ENCODE assay signal across 28 mouse cellular contexts in genomic region chr7:75971706-75972105, GRCm38 (mm10).
"Had no signal": no experiment of that assay in that cellular context is flagged by ENCODE, and none has a peak within 500 bp of the region (broad histone marks: within the 10 kb centered on the region; RNA-seq: fewer than 3 reads in every experiment).

No protein-coding gene starts in this region.

- H3K27me3 ChIP-seq: heart, embryonic 12.5 days; heart, embryonic 13.5 days; heart, embryonic 15.5 days; hindbrain, embryonic 12.5 days; hindbrain, embryonic 13.5 days; hindbrain, embryonic 15.5 days; intestine, embryonic 15.5 days; kidney, embryonic 15.5 days had no signal

- H3K4me3 ChIP-seq: heart, embryonic 12.5 days; heart, embryonic 13.5 days; heart, embryonic 15.5 days; hindbrain, embryonic 10.5 days; hindbrain, embryonic 12.5 days; hindbrain, embryonic 13.5 days; hindbrain, embryonic 15.5 days; intestine, embryonic 15.5 days; kidney, embryonic 15.5 days; layer of hippocampus, adult 2 months; left cerebral cortex, adult 2 months had no signal

- H3K4me1 ChIP-seq: heart, embryonic 12.5 days; heart, embryonic 13.5 days; heart, embryonic 15.5 days; hindbrain, embryonic 10.5 days; hindbrain, embryonic 12.5 days; hindbrain, embryonic 13.5 days; hindbrain, embryonic 15.5 days; intestine, embryonic 15.5 days; kidney, embryonic 15.5 days had no signal

- H3K27ac ChIP-seq: heart, embryonic 13.5 days; heart, embryonic 15.5 days; hindbrain, embryonic 10.5 days; hindbrain, embryonic 12.5 days; hindbrain, embryonic 13.5 days; hindbrain, embryonic 14.5 days; hindbrain, embryonic 15.5 days; hindbrain, postnatal 0 days; intestine, embryonic 15.5 days; kidney, embryonic 15.5 days; kidney, postnatal 0 days; layer of hippocampus, adult 2 months; left cerebral cortex, adult 2 months had no signal

- H3K9me3 ChIP-seq: heart, embryonic 12.5 days; heart, embryonic 13.5 days; heart, embryonic 15.5 days; hindbrain, embryonic 10.5 days; hindbrain, embryonic 12.5 days; hindbrain, embryonic 13.5 days; hindbrain, embryonic 15.5 days; intestine, embryonic 15.5 days; kidney, embryonic 15.5 days had no signal

- DNase-seq: heart, postnatal 10 days; heart, postnatal 4 days; kidney, adult 11 months; kidney, adult 18-20 months; kidney, adult 2 months; kidney, adult 8-10 months; kidney, adult 9 months; kidney, postnatal 10 days; kidney, postnatal 14 days; kidney, postnatal 25 days; kidney, postnatal 36 days; kidney, postnatal 4 days; layer of hippocampus, adult 9-11 months; layer of hippocampus, postnatal 36 days had no signal

- H3K36me3 ChIP-seq: heart, embryonic 12.5 days; heart, embryonic 13.5 days; heart, embryonic 15.5 days; hindbrain, embryonic 10.5 days; hindbrain, embryonic 12.5 days; hindbrain, embryonic 13.5 days; hindbrain, embryonic 15.5 days; intestine, embryonic 15.5 days; kidney, embryonic 15.5 days had no signal
